Mouse (Mus musculus) CH12.LX (cell line): Measurements from ENCODE around the gene Atg4d. TPM values are rescaled to one million over a fixed set of nuclear protein-coding genes. Genes with fewer than 3 reads are reported as not detected.
"Not testable (repeated sequence)": the region's sequence is repeated elsewhere in the genome, so short reads cannot be mapped to it uniquely, and the experiment has no call there.

Experiments
- DNase-seq: peaks from one replicate; pipeline ENCODE4 v3.0.0-alpha.2; 2013; ENCODE audit errors: extremely low read depth
- H3K27ac ChIP-seq: 2 replicates; pipeline ENCODE4 v1.5.1; 2012; ENCODE audit warnings: low read depth, mild to moderate bottlenecking, control low read depth, moderate library complexity; ENCODE audit not compliant: insufficient read depth
- H3K27me3 ChIP-seq: replicated peaks from 2 replicates; pipeline ENCODE3; 2012; ENCODE audit warnings: inconsistent platforms
- H3K36me3 ChIP-seq, 2 experiments: replicated peaks in 1 of 2; 2 replicates each; pipeline versions ENCODE3 to v1.6.1; 2012; ENCODE audit warnings: inconsistent platforms in 1 of 2, low read length in 1 of 2, mild to moderate bottlenecking in 1 of 2, mixed read lengths in 1 of 2, moderate library complexity in 1 of 2; ENCODE audit not compliant: control insufficient read depth in 1 of 2, insufficient read depth in 1 of 2
- H3K4me1 ChIP-seq, 2 experiments: 2 replicates each; pipeline ENCODE4 v1.6.1; 2012; ENCODE audit warnings: inconsistent platforms in 1 of 2, moderate library complexity in 1 of 2; ENCODE audit not compliant: insufficient read depth in 2 of 2, control insufficient read depth in 1 of 2
- H3K4me2 ChIP-seq: 2 replicates; pipeline ENCODE4 v1.6.1; 2012; ENCODE audit warnings: low read depth, mild to moderate bottlenecking, control low read depth; ENCODE audit not compliant: poor library complexity, insufficient read depth, severe bottlenecking
- H3K4me3 ChIP-seq, 3 experiments: fragments of 150-350 bp in 1 of 3; sonication (generic) in 1 of 3; replicated peaks in 1 of 3; 2 replicates each; pipeline versions ENCODE3 to v1.5.1; 2011 to 2012; ENCODE audit warnings: low read depth in 2 of 3, low read length in 2 of 3, mild to moderate bottlenecking in 2 of 3, moderate library complexity in 2 of 3, control low read depth in 1 of 3, improper control_type of control experiment in 1 of 3, inconsistent platforms in 1 of 3, mixed read lengths in 1 of 3; ENCODE audit not compliant: poor library complexity in 1 of 3
- H3K79me2 ChIP-seq: replicated peaks from 2 replicates; pipeline ENCODE4 v1.6.1; 2012; ENCODE audit warnings: mild to moderate bottlenecking, moderate library complexity; ENCODE audit not compliant: control insufficient read depth, poor library complexity, insufficient read depth, severe bottlenecking; ENCODE audit errors: extremely low read depth
- H3K9ac ChIP-seq: 2 replicates; pipeline ENCODE4 v1.6.1; 2012; ENCODE audit warnings: low read depth, mild to moderate bottlenecking, control low read depth, moderate library complexity; ENCODE audit not compliant: insufficient read depth
- H3K9me3 ChIP-seq: replicated peaks from 2 replicates; pipeline ENCODE3; 2012; ENCODE audit warnings: low read length, inconsistent platforms, mixed read lengths
- CTCF ChIP-seq, 2 experiments: IDR thresholded peaks in 1 of 2; conservative IDR thresholded peaks in 1 of 2; 2 replicates each; pipeline ENCODE4 v1.5.1; 2011 to 2012; ENCODE audit warnings: low read depth in 2 of 2, low read length in 2 of 2, improper control_type of control experiment in 1 of 2, inconsistent platforms in 1 of 2, mild to moderate bottlenecking in 1 of 2, moderate library complexity in 1 of 2
- E2F4 ChIP-seq: IDR thresholded peaks from 2 replicates; pipeline ENCODE4 v1.6.1; 2011; ENCODE audit warnings: low read depth, low read length, improper control_type of control experiment; ENCODE audit not compliant: insufficient replicate concordance
- ELF1 ChIP-seq: IDR thresholded peaks from 2 replicates; pipeline ENCODE4 v1.6.1; 2014; ENCODE audit warnings: low read depth, mild to moderate bottlenecking, inconsistent platforms, low read length, improper control_type of control experiment
- EP300 ChIP-seq: IDR thresholded peaks from 2 replicates; pipeline ENCODE4 v1.6.1; 2011; ENCODE audit warnings: low read length, improper control_type of control experiment
- HCFC1 ChIP-seq: IDR thresholded peaks from 2 replicates; pipeline ENCODE4 v1.6.1; 2012; ENCODE audit warnings: low read depth, mild to moderate bottlenecking, inconsistent platforms, low read length, improper control_type of control experiment
- IRF4 ChIP-seq: IDR thresholded peaks from 2 replicates; pipeline ENCODE4 v1.6.1; 2014; ENCODE audit warnings: low read depth, mild to moderate bottlenecking, inconsistent platforms, low read length, improper control_type of control experiment
- MAZ ChIP-seq: IDR thresholded peaks from 2 replicates; pipeline ENCODE4 v1.6.1; 2012; ENCODE audit warnings: low read depth, mild to moderate bottlenecking, inconsistent platforms, low read length, improper control_type of control experiment, moderate library complexity
- MEF2A ChIP-seq: IDR thresholded peaks from 2 replicates; pipeline ENCODE4 v1.6.1; 2014; ENCODE audit warnings: low read depth, mild to moderate bottlenecking, inconsistent platforms, low read length, improper control_type of control experiment, borderline replicate concordance
- MXI1 ChIP-seq: IDR thresholded peaks from 2 replicates; pipeline ENCODE4 v1.6.1; 2011; ENCODE audit warnings: mild to moderate bottlenecking, low read depth, low read length, improper control_type of control experiment
- NELFE ChIP-seq: IDR thresholded peaks from 2 replicates; pipeline ENCODE4 v1.6.1; 2011; ENCODE audit warnings: low read depth, low read length, improper control_type of control experiment
- NRF1 ChIP-seq: IDR thresholded peaks from 2 replicates; pipeline ENCODE4 v1.6.1; 2014; ENCODE audit warnings: low read depth, mild to moderate bottlenecking, inconsistent platforms, low read length, improper control_type of control experiment, moderate library complexity
- PAX5 ChIP-seq: IDR thresholded peaks from 2 replicates; pipeline ENCODE4 v1.6.1; 2012; ENCODE audit warnings: low read length, inconsistent platforms, mixed read lengths
- POLR2A ChIP-seq: IDR thresholded peaks from 2 replicates; pipeline ENCODE4 v1.6.1; 2011; ENCODE audit warnings: low read depth, mild to moderate bottlenecking, improper control_type of control experiment, low read length
- POLR2AphosphoS2 ChIP-seq: IDR thresholded peaks from 2 replicates; pipeline ENCODE4 v1.6.1; 2011; ENCODE audit warnings: low read depth, low read length, improper control_type of control experiment
- RCOR1 ChIP-seq: conservative IDR thresholded peaks from 2 replicates; pipeline ENCODE4 v1.6.1; 2012; ENCODE audit warnings: low read depth, mild to moderate bottlenecking, inconsistent platforms, low read length, improper control_type of control experiment
- SIN3A ChIP-seq: IDR thresholded peaks from 2 replicates; pipeline ENCODE4 v1.6.1; 2012; ENCODE audit warnings: low read length, improper control_type of control experiment, inconsistent platforms
- SMC3 ChIP-seq: IDR thresholded peaks from 2 replicates; pipeline ENCODE4 v1.6.1; 2011; ENCODE audit warnings: low read depth, low read length, improper control_type of control experiment
- TBP ChIP-seq: conservative IDR thresholded peaks from 2 replicates; pipeline ENCODE4 v1.6.1; 2011; ENCODE audit warnings: low read depth, low read length, improper control_type of control experiment
- TCF12 ChIP-seq: IDR thresholded peaks from 2 replicates; pipeline ENCODE4 v1.6.1; 2014; ENCODE audit warnings: low read depth, mild to moderate bottlenecking, inconsistent platforms, low read length, improper control_type of control experiment
- UBTF ChIP-seq: IDR thresholded peaks from 2 replicates; pipeline ENCODE4 v1.6.1; 2012; ENCODE audit warnings: low read depth, mild to moderate bottlenecking, inconsistent platforms, low read length, improper control_type of control experiment, moderate library complexity
- USF1 ChIP-seq: IDR thresholded peaks from 2 replicates; pipeline ENCODE4 v1.6.1; 2014; ENCODE audit warnings: low read depth, mild to moderate bottlenecking, inconsistent platforms, low read length, improper control_type of control experiment
- ZKSCAN1 ChIP-seq: IDR thresholded peaks from 2 replicates; pipeline ENCODE4 v1.6.1; 2012; ENCODE audit warnings: low read depth, inconsistent platforms, low read length, improper control_type of control experiment, borderline replicate concordance
- ZMIZ1 ChIP-seq: IDR thresholded peaks from 2 replicates; pipeline ENCODE4 v1.6.1; 2012; ENCODE audit warnings: low read depth, mild to moderate bottlenecking, inconsistent platforms, low read length, improper control_type of control experiment
- ZNF384 ChIP-seq: IDR thresholded peaks from 2 replicates; pipeline ENCODE4 v1.6.1; 2012; ENCODE audit warnings: low read depth, low read length, improper control_type of control experiment, inconsistent platforms
- dilution Hi-C: fragments of 300-500 bp; cut with MboI; formaldehyde crosslinking; loops from 2 replicates; pipeline ENCODE4 v1.14.3; 2020; ENCODE audit warnings: low sequenced_read_pairs; ENCODE audit not compliant: extremely low pct_unique_long_range_greater_than_20kb, extremely low pct_ligation_motif_present
- in situ Hi-C: fragments of 300-500 bp; cut with MboI; formaldehyde crosslinking; loops from 3 replicates; pipeline ENCODE4 v1.14.3; 2019; ENCODE audit warnings: low sequenced_read_pairs, low pct_ligation_motif_present, low pct_unique_long_range_greater_than_20kb, mixed read lengths
- polyA plus RNA-seq: library from polyadenylated mRNA; unstranded; fragments of >175 nt; gene quantifications from 2 replicates; pipeline ENCODE4 v1.2.1, GENCODE M21; 2012; ENCODE audit warnings: low read depth; ENCODE audit not compliant: insufficient read length
- total RNA-seq, 2 experiments: library from RNA; depleted of rRNA; stranded (reverse); fragments of 300-350 nt in 1 of 2; fragments of >200 nt in 1 of 2; gene quantifications; 2 replicates each; pipeline ENCODE4 v1.2.3; 2012 to 2014

The Atg4d gene
- total and polyA plus RNA-seq, 3 experiments, result 7.7 to 14.3 (median 10.3) TPM

GRCm38 (mm10) chr9:21268305-21268704, 3.2 kb downstream of the Atg4d start:
- H3K27ac ChIP-seq, result no peak overlapping the region
- H3K9me3 ChIP-seq, result no peaks in the 10 kb centered on the region
- H3K4me3 ChIP-seq, result no peak overlapping the region
- H3K36me3 ChIP-seq, result peaks cover 44 to 64% of the 10 kb centered on the region in 2 experiments
- dilution Hi-C loops (no loop called here), in situ Hi-C loops (no loop called here)
- H3K4me2 ChIP-seq, result no peak overlapping the region
- H3K27me3 ChIP-seq, result no peaks in the 10 kb centered on the region
- TF ChIP-seq TBP (no peak), SIN3A (no peak), EP300 (no peak), SMC3 (no peak), POLR2AphosphoS2 (no peak), E2F4 (no peak), USF1 (no peak), RCOR1 (no peak), MXI1 (no peak), UBTF (no peak), NELFE (no peak), PAX5 (no peak)
- no peak for DNase-seq
- H3K4me1 ChIP-seq, result peaks cover 0 to 22% of the 10 kb centered on the region in 2 experiments; a peak in 3 of 4 replicates
- no peak overlapping the region for H3K9ac ChIP-seq
- peaks cover 6% of the 10 kb centered on the region for H3K79me2 ChIP-seq

DNA sequence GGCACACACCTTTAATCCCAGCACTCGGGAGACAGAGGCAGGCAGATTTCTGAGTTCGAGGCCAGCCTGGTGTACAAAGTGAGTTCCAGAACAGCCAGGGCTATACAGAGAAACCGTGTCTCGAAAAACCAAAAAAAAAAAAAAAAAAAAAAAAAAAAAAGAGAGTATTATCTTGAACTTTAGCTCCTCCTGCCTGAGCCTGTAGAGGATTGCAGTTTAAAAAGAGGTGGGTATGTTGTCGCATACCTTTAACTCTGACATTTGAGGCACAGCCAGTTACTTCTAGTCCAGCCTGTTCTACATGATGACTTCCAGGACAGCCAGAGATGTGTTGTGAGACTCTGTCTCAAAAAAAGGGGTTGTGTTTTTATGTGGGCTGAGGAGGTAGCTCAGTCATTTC, 4.5 kb downstream of the Atg4d start:
- H3K4me3 ChIP-seq, H3K79me2 ChIP-seq, H3K27ac ChIP-seq, dilution Hi-C loops, H3K27me3 ChIP-seq, in situ Hi-C loops, H3K9me3 ChIP-seq, H3K9ac ChIP-seq, H3K4me2 ChIP-seq, DNase-seq: not testable (repeated sequence)
- Histone ChIP-seq H3K36me3 (peaks cover 55 to 77% of the 10 kb centered on the region in 2 experiments), H3K4me1 (peaks cover 0 to 17% of the 10 kb centered on the region in 2 experiments; a peak in 3 of 4 replicates)
- TF ChIP-seq SMC3, result 0 out of 2 replicates have a peak, but pooled peaks have one; percentile 10
- TF ChIP-seq CTCF (conservative IDR thresholded peaks at IDR 0.05 in 1 of 2, IDR thresholded peaks at IDR 0.05 in 1 of 2; ENCODE audit: low read depth in 2 of 2, low read length in 2 of 2), result peak in 1 of 2 experiments; percentile 36; a peak in 2 of 4 replicates
- peak; percentile 89 for TF ChIP-seq ZNF384

DNA sequence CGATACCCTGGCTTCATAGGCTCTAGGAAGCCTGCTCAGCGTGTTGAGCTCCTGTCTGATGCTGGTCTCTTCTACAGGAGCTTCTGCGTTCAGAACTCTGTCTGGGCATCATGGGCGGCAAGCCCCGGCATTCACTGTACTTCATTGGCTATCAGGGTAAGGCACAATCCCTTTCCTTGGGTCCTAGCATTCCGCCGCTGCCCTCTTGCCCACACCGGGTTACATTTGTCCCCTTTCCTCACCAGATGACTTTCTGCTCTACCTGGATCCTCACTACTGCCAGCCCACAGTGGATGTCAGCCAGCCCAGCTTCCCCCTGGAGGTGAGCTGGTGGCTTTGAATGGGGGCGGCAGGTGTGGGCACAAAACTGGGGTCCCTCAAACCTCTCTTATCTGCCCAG, 7.3 kb downstream of the Atg4d start:
- DNase-seq, result no peak
- in situ Hi-C loops (no loop called here), dilution Hi-C loops (no loop called here)
- no peak overlapping the region for H3K27ac ChIP-seq
- no peaks in the 10 kb centered on the region for H3K4me1 ChIP-seq
- no peak overlapping the region for H3K4me2 ChIP-seq
- no peak overlapping the region for H3K9ac ChIP-seq
- TF ChIP-seq ZKSCAN1, result no peak
- TF ChIP-seq MEF2A, result no peak
- no peak for TF ChIP-seq TCF12
- no peak for TF ChIP-seq POLR2A
- no peak for TF ChIP-seq MAZ
- no peak for TF ChIP-seq ZMIZ1
- no peak for TF ChIP-seq ELF1
- TF ChIP-seq IRF4, result no peak
- no peak for TF ChIP-seq ZNF384
- no peak for TF ChIP-seq NRF1
- no peak for TF ChIP-seq HCFC1
- no peak for TF ChIP-seq EP300
- TF ChIP-seq TBP, result no peak
- TF ChIP-seq CTCF (conservative IDR thresholded peaks at IDR 0.05 in 1 of 2, IDR thresholded peaks at IDR 0.05 in 1 of 2; ENCODE audit: low read depth in 2 of 2, low read length in 2 of 2), result no peak
- no peak for TF ChIP-seq USF1
- H3K4me3 ChIP-seq, result no peak overlapping the region
- no peaks in the 10 kb centered on the region for H3K27me3 ChIP-seq
- no peaks in the 10 kb centered on the region for H3K9me3 ChIP-seq
- no peaks in the 10 kb centered on the region for H3K79me2 ChIP-seq
- peaks cover 83 to 95% of the 10 kb centered on the region in 2 experiments for H3K36me3 ChIP-seq
